ENCODE assay signal across 8 mouse cellular contexts in the genomic region with DNA sequence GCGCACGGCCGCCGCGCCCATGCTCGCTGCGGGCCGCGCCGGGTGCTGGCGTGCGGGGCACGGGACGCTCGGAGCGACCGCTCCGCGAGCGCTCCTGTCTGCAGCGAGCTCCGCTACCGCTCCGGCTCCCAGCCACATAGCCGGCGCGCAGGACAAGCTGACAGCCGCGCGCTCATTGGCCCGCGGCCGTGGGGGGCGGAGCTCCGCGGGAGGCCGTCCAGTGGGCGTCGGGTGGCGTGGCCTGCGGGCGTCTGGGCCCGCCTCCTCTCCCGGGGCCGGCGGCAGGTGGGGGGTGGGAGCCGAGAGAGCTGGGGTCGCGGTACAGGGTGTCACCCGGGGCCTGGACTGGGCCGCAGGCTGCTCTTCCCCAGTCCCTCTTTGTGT. TPM values are rescaled to one million over a fixed set of nuclear protein-coding genes. Genes with fewer than 3 reads are reported as not detected.
DNase-seq lines count a peak whose midpoint lies in the region; ATAC-seq and TF ChIP-seq lines count a peak whose summit lies in the region.

Gene Scube1 (minus strand): TSS at position 136 of the 384 bp plus-strand sequence.

- peaks cover 52% of the 10 kb centered on the region for H3K27me3 ChIP-seq in Patski
- no peaks in the 10 kb centered on the region for H3K27me3 ChIP-seq in hindbrain, embryonic 11.5 days (ENCODE audit: control insufficient read depth, insufficient read depth, low read length)
- peaks cover 46% of the 10 kb centered on the region for H3K27me3 ChIP-seq in lung, embryonic 14.5 days (ENCODE audit: insufficient read depth, low read length)

- no peaks in the 10 kb centered on the region for H3K36me3 ChIP-seq in hindbrain, embryonic 11.5 days (ENCODE audit: control insufficient read depth, insufficient read depth, low read length)
- H3K36me3 ChIP-seq in lung, embryonic 14.5 days (ENCODE audit: insufficient read depth), result no peaks in the 10 kb centered on the region

- POLR2A ChIA-PET in Patski (lab: Charles Lee), result no interaction called here

- CTCF ChIA-PET in Patski (lab: Charles Lee), result no interaction called here

- peaks cover 11% of the 10 kb centered on the region for H3K4me1 ChIP-seq in hindbrain, embryonic 11.5 days (replicated peaks; ENCODE audit: control insufficient read depth, insufficient read depth, low read length)
- no peaks in the 10 kb centered on the region for H3K4me1 ChIP-seq in lung, embryonic 14.5 days (ENCODE audit: insufficient read depth)

- in situ Hi-C loops in Patski (cut with MboI; ENCODE audit: low pct_unique_long_range_greater_than_20kb), result no loop called here

- peak; percentile 49 for ATAC-seq in Patski
- peak; percentile 94 for ATAC-seq in hindbrain, embryonic 11.5 days (ENCODE audit: low FRiP score)
- ATAC-seq in lung, embryonic 14.5 days (ENCODE audit: insufficient read depth), result peak; percentile 97

- TF ChIP-seq CTCF in Patski (IDR thresholded peaks at IDR 0.05), result no peak
- no peak for TF ChIP-seq CTCF in lung, embryonic 14.5 days (IDR thresholded peaks at IDR 0.05; ENCODE audit: low read depth)

- H3K9me3 ChIP-seq in hindbrain, embryonic 11.5 days (ENCODE audit: control insufficient read depth, low read length), result no peaks in the 10 kb centered on the region
- H3K9me3 ChIP-seq in lung, embryonic 14.5 days (ENCODE audit: low read depth, low read length), result no peaks in the 10 kb centered on the region

- H3K9ac ChIP-seq in hindbrain, embryonic 11.5 days (ENCODE audit: low read depth, low read length), result peak within 1 kb of the TSS; percentile 81
- peak within 1 kb of the TSS; percentile 52 for H3K9ac ChIP-seq in lung, embryonic 14.5 days

- H3K27ac ChIP-seq in hindbrain, embryonic 11.5 days (ENCODE audit: low read depth, low read length), result peak within 1 kb of the TSS; percentile 79
- no peak within 1 kb of the TSS for H3K27ac ChIP-seq in lung, embryonic 14.5 days (ENCODE audit: low read depth)

- DNase-seq in Patski (ENCODE audit: low read depth, low spot score), result no peak
- DNase-seq in cerebellum, postnatal 14 days, result peak; percentile 83 to 91
- peak; percentile 63 to 78 for DNase-seq in frontal cortex, postnatal 25 days (ENCODE audit: low spot score in 2 of 2)
- DNase-seq in hindbrain, embryonic 11.5 days (ENCODE audit: low spot score), result peak; percentile 93
- DNase-seq in layer of hippocampus, adult 9-11 months, result peak; percentile 82
- peak; percentile 95 for DNase-seq in lung, embryonic 14.5 days
- peak; percentile 89 for DNase-seq in retina, embryonic 14.5 days (ENCODE audit: low spot score)
- DNase-seq in urinary bladder, adult 2 months (ENCODE audit: low spot score), result peak; percentile 76

- H3K4me3 ChIP-seq in hindbrain, embryonic 11.5 days (ENCODE audit: low read depth, low read length), result peak within 1 kb of the TSS; percentile 80
- peak within 1 kb of the TSS; percentile 55 for H3K4me3 ChIP-seq in lung, embryonic 14.5 days (ENCODE audit: low read depth, low read length)

- WGBS in hindbrain, embryonic 11.5 days, result under 1% methylated on average over 43 of the region's 51 CpGs
- WGBS in lung, embryonic 14.5 days, result under 1% methylated on average over 48 of the region's 51 CpGs

- H3K4me2 ChIP-seq in hindbrain, embryonic 11.5 days (replicated peaks; ENCODE audit: low read depth, low read length), result peak within 1 kb of the TSS; percentile 86
- H3K4me2 ChIP-seq in lung, embryonic 14.5 days, result peak within 1 kb of the TSS; percentile 95

RNA-seq across cellular contexts. Expression of gene Scube1, which starts in this region (rescaled TPM):
- polyA plus RNA-seq in Patski (2021), result 0.71 TPM
- polyA plus RNA-seq in hindbrain, embryonic 11.5 days (2014; fragmentation: Nextera tagmentation; extraction: Ambion mirVana), result 30.7 and 32.8 TPM in 2 replicates
- polyA plus RNA-seq in lung, embryonic 14.5 days (2014; fragmentation: Nextera tagmentation; extraction: Ambion mirVana), result 4.1 and 6.0 TPM in 2 replicates
- polyA plus RNA-seq in urinary bladder, adult 2 months (2012; rRNA removed), result 9.4 and 18.5 TPM in 2 replicates

Comparison
In these comparisons a context has a peak if more than half of its experiments do, and no peak if none do; other contexts are left out.
1. Peak in ATAC-seq in Patski; RNA of the gene not detected or under 1 TPM.